Mouse (Mus musculus) gastrocnemius, postnatal 4 days (tissue): ENCODE measurements around the gene Ankzf1. TPM values are rescaled to one million over a fixed set of nuclear protein-coding genes. Genes with fewer than 3 reads are reported as not detected.

ENCODE experiments used
- DNase-seq, 2 experiments: peaks; one replicate each; pipeline ENCODE4 v3.0.0; 2021 to 2022; ENCODE audit warnings: low spot score in 2 of 2, mixed read lengths in 2 of 2
- long read RNA-seq, 2 experiments: library from polyadenylated mRNA; stranded (forward); transcript quantifications; one replicate each; pipeline ENCODE4 v2.0.0; 2021
- total RNA-seq, 2 experiments: library from RNA; stranded (reverse); gene quantifications; 2 replicates each; pipeline ENCODE4 v1.2.3; 2021

Ankzf1 gene
- 10 to 100 TPM in 1 of 2 experiments, 1 to 10 TPM in 1; 9.4 to 12.7 TPM for total RNA-seq
- long read RNA-seq, experiment 1, transcript Ankzf1-208 (13 exons, 2,739 nt): major isoform, 7 of 12 reads
- long read RNA-seq, experiment 1, partial matches to known transcripts: 3 of 12 reads
- long read RNA-seq, experiment 1, other reads (novel, unspliced or antisense): 2 of 12 reads
- long read RNA-seq, experiment 2, transcript Ankzf1-208 (13 exons, 2,739 nt): major isoform, 13 of 27 reads
- long read RNA-seq, experiment 2, partial matches to known transcripts: 4 of 27 reads
- long read RNA-seq, experiment 2, other reads (novel, unspliced or antisense): 9 of 27 reads

- DNase-seq: peak; percentile 81 to 91
Measured at GRCm38 (mm10) chr1:75191622-75192402, at the start of gene Ankzf1, which contains the start of gene Atg9a. Gene Ankzf1 (plus strand): TSS chr1:75192151. Gene Atg9a (minus strand): TSS chr1:75192196.

GRCm38 (mm10) chr1:75142301-75143261 lies 49.4 kb upstream of the Ankzf1 start, which contains the start of the genes Cnppd1 and Retreg2:
Gene Cnppd1 (minus strand): TSS chr1:75142711.
Gene Retreg2 (plus strand): TSS chr1:75142778.
- peak; percentile 93 to 97 for DNase-seq

GRCm38 (mm10) chr1:75145589-75145988 lies 46.4 kb upstream of the Ankzf1 start:
- no peak for DNase-seq

GRCm38 (mm10) chr1:75147411-75148135 lies 44.4 kb upstream of the Ankzf1 start:
- DNase-seq: no peak

GRCm38 (mm10) chr1:75148727-75149126 lies 43.2 kb upstream of the Ankzf1 start:
- DNase-seq: no peak

- DNase-seq: no peak
Measured at GRCm38 (mm10) chr1:75155837-75156236, 36.1 kb upstream of the Ankzf1 start.

- DNase-seq: no peak
Measured at GRCm38 (mm10) chr1:75158990-75159389, 33.0 kb upstream of the Ankzf1 start.

GRCm38 (mm10) chr1:75159540-75160255 lies 32.3 kb upstream of the Ankzf1 start:
- no peak for DNase-seq

GRCm38 (mm10) chr1:75160256-75160617 lies 31.7 kb upstream of the Ankzf1 start:
- DNase-seq: no peak

- no peak for DNase-seq
Measured at GRCm38 (mm10) chr1:75168093-75168471, 23.9 kb upstream of the Ankzf1 start.

GRCm38 (mm10) chr1:75168472-75169464 lies 23.2 kb upstream of the Ankzf1 start, which contains the start of gene Zfand2b:
Gene Zfand2b (plus strand): TSS chr1:75168646.
- DNase-seq: peak; percentile 88 to 96

GRCm38 (mm10) chr1:75179334-75180104 lies 12.4 kb upstream of the Ankzf1 start:
- peak in 1 of 2 experiments; percentile 52 for DNase-seq

- peak; percentile 76 to 89 for DNase-seq
Measured at GRCm38 (mm10) chr1:75180105-75180590, 11.8 kb upstream of the Ankzf1 start, which contains the start of gene Abcb6. Gene Abcb6 (minus strand): TSS chr1:75180392.

- no peak for DNase-seq
Measured at GRCm38 (mm10) chr1:75180741-75181140, 11.2 kb upstream of the Ankzf1 start.

GRCm38 (mm10) chr1:75181377-75181870 lies 10.5 kb upstream of the Ankzf1 start:
- DNase-seq: no peak

GRCm38 (mm10) chr1:75182160-75182559 lies 9.8 kb upstream of the Ankzf1 start:
- no peak for DNase-seq

- DNase-seq: no peak
Measured at GRCm38 (mm10) chr1:75185495-75185894, 6.5 kb upstream of the Ankzf1 start.
